Mouse (Mus musculus): ENCODE results near the gene Atmin. TPM values are rescaled to one million over a fixed set of nuclear protein-coding genes. Genes with fewer than 3 reads are reported as not detected.
A peak's percentile ranks its signal among the peaks of the same experiment; 100 is the strongest.

Gene Atmin
- polyA plus RNA-seq, 1 experiment from 2014 or later, result 6.1 TPM

DNA sequence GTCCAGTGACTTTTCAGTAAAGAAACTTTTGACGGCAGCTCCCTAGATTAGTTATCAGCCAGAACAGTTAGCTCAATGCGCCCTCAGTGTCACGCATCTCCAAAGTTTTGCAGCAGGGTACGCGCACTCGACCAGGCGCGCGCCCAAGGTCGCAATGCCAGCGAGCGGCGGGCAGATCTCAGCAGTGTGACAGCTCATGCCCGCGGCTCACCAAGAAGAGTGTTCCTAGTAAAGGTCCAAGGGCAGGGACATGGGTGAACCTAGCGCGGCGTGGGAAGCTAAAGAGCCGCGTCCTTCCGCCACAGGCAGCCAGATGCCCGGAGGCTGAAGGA is 22.2 kb upstream of the Atmin start:
- H3K9me3 ChIP-seq (ENCODE audit: control insufficient read depth, low read length), result no peaks in the 10 kb centered on the region
- H3K4me2 ChIP-seq (replicated peaks; ENCODE audit: low read depth), result peak overlapping the region; percentile 77
- peaks cover 3% of the 10 kb centered on the region; the same call in 1 of the 2 replicates for H3K4me1 ChIP-seq (replicated peaks; ENCODE audit: control insufficient read depth, insufficient read depth)
- ATAC-seq (ENCODE audit: low FRiP score, low TSS enrichment) (peak; percentile 65), DNase-seq (ENCODE audit: low spot score) (no peak)
- peak overlapping the region; percentile 78 for H3K9ac ChIP-seq (ENCODE audit: low read length)
- TF ChIP-seq CTCF (IDR thresholded peaks at IDR 0.05; ENCODE audit: low read depth) (no peak), EP300 (optimal IDR thresholded peaks at IDR 0.05) (no peak)
- no peaks in the 10 kb centered on the region for H3K36me3 ChIP-seq (ENCODE audit: control insufficient read depth, insufficient read depth, low read length)
- H3K27ac ChIP-seq (replicated peaks), result peak overlapping the region; percentile 83
- 0% methylated on average over 22 of the region's 22 CpGs for WGBS
- H3K4me3 ChIP-seq (ENCODE audit: low read depth, low read length), result peak overlapping the region; percentile 79
- no peaks in the 10 kb centered on the region for H3K27me3 ChIP-seq (ENCODE audit: control insufficient read depth, insufficient read depth, low read length)

DNA sequence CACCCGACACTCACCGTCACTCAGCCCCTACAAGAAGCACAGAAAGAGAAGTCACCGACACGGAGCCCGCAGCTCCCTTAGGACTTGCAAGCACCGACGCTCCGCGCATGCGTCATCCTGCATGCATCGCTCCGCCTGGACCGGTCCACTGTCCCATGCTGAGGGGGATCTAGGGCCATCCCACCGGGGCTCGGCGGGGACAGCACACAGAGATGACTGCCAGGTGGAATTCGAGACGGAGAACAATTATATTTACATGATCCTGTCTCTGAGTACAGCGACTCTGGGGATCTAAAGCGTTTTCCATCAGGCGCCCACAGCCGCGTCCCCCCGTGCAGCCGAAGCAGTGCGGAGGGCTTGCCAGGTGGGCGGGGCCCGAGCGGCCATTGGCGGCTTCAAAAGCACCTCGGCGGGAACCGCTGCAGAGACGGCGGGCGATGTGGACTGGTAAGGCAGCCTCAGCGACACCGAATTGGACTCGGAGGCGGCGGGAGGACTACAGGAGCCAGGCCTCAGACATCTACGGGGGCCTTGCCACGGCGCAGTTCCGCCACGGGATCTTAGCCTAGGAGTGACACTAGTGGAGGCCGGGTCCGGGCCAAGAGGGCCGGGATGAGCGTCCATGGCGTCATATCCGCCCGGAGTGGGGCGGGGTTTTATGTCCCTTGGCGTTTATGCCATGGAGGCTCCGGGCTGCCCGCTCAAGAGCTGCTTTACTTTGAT is 21.7 kb upstream of the Atmin start, which contains the start of the genes Cmc2 and Cenpn:
Gene Cmc2, minus strand, starts transcription at position 119 of the 723 bp plus-strand sequence.
Gene Cenpn, plus strand, starts transcription at position 394 of the 723 bp plus-strand sequence.
- DNase-seq (ENCODE audit: low spot score) (peak; percentile 95), ATAC-seq (ENCODE audit: low FRiP score, low TSS enrichment) (peak; percentile 96)
- H3K27ac ChIP-seq (replicated peaks), result peak within 1 kb of the TSS; percentile 83
- H3K27me3 ChIP-seq (ENCODE audit: control insufficient read depth, insufficient read depth, low read length), result no peaks in the 10 kb centered on the region
- peak within 1 kb of the TSS; percentile 79 for H3K4me3 ChIP-seq (ENCODE audit: low read depth, low read length)
- H3K9ac ChIP-seq (ENCODE audit: low read length), result peak within 1 kb of the TSS; percentile 78
- H3K4me2 ChIP-seq (replicated peaks; ENCODE audit: low read depth), result peak within 1 kb of the TSS; percentile 77
- TF ChIP-seq EP300 (optimal IDR thresholded peaks at IDR 0.05), result no peak
- no peak for TF ChIP-seq CTCF (IDR thresholded peaks at IDR 0.05; ENCODE audit: low read depth)
- peaks cover 3% of the 10 kb centered on the region; the same call in 1 of the 2 replicates for H3K4me1 ChIP-seq (replicated peaks; ENCODE audit: control insufficient read depth, insufficient read depth)
- H3K9me3 ChIP-seq (ENCODE audit: control insufficient read depth, low read length), result no peaks in the 10 kb centered on the region
- H3K36me3 ChIP-seq (ENCODE audit: control insufficient read depth, insufficient read depth, low read length), result no peaks in the 10 kb centered on the region
- WGBS, result under 1% methylated on average over 57 of the region's 57 CpGs

DNA sequence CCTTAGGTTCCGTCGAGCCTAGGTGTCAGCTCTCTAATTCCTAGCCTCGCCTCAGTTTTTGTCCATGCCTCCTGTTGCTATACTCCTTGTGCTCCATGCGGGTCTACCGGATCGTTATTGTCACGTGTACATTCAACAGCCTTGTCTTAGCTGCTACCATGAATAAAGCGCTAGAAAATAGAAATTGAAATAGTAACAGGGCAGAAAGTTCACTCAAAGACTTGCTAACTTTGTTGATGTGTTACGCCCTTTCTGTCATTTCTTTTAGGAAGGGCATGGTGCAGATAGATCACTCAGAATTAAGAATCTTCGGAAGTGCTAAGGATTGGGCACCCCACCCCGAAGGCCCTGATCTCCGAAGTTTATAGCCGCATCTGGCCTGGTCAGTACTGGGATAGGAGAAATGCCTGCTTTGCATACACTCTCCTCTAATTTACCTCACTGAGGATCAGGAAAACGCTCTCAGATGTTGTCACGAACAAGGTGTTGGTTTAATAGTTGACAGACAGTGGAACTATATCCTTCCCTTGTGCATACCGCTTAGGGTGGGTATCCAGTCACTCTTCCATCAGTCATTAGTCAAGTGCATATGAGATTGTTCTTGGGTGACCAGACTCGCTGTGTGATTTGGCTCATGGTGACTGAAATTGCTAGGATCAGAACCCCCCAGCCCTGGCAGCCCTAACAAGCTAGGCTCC is 21.0 kb upstream of the Atmin start:
- 26% methylated on average over 17 of the region's 17 CpGs for WGBS
- Histone ChIP-seq H3K4me1 (replicated peaks; ENCODE audit: control insufficient read depth, insufficient read depth) (peaks cover 3% of the 10 kb centered on the region; the same call in 1 of the 2 replicates), H3K9me3 (ENCODE audit: control insufficient read depth, low read length) (no peaks in the 10 kb centered on the region), H3K4me2 (replicated peaks; ENCODE audit: low read depth) (peak overlapping the region; percentile 77), H3K4me3 (ENCODE audit: low read depth, low read length) (peak overlapping the region; percentile 79), H3K27me3 (ENCODE audit: control insufficient read depth, insufficient read depth, low read length) (no peaks in the 10 kb centered on the region), H3K27ac (replicated peaks) (peak overlapping the region; percentile 83), H3K36me3 (ENCODE audit: control insufficient read depth, insufficient read depth, low read length) (no peaks in the 10 kb centered on the region), H3K9ac (ENCODE audit: low read length) (peak overlapping the region; percentile 78)
- ATAC-seq (ENCODE audit: low FRiP score, low TSS enrichment), result no peak
- DNase-seq (ENCODE audit: low spot score), result no peak
- no peak for TF ChIP-seq CTCF (IDR thresholded peaks at IDR 0.05; ENCODE audit: low read depth)
- TF ChIP-seq EP300 (optimal IDR thresholded peaks at IDR 0.05), result no peak

DNA sequence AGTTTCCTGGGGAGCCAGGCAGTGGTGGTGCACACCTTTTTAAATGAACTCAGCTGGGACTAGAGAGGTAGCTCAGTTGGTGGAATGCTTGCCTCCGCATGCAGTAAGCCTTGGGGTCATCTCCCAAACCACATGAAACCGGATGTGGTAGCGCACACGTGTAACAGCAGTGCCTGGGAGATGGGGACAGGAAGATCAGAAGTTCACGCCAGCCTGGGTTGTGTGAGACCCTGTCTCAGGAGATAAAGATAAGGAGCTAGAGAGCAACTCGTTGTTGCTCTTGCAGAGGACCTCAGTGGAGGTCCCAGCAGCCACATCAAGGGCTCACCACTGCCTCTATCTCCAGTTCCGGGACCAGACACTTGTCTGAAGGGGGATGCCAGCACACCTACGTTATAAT is 19.7 kb upstream of the Atmin start:
- H3K9me3 ChIP-seq (ENCODE audit: control insufficient read depth, low read length), result no peaks in the 10 kb centered on the region
- no peak for TF ChIP-seq CTCF (IDR thresholded peaks at IDR 0.05; ENCODE audit: low read depth)
- TF ChIP-seq EP300 (optimal IDR thresholded peaks at IDR 0.05), result no peak
- H3K36me3 ChIP-seq (ENCODE audit: control insufficient read depth, insufficient read depth, low read length), result no peaks in the 10 kb centered on the region
- WGBS, result 90% methylated on average over 8 of the region's 8 CpGs
- H3K4me2 ChIP-seq (replicated peaks; ENCODE audit: low read depth), result no peak overlapping the region
- no peak overlapping the region for H3K4me3 ChIP-seq (ENCODE audit: low read depth, low read length)
- no peaks in the 10 kb centered on the region for H3K27me3 ChIP-seq (ENCODE audit: control insufficient read depth, insufficient read depth, low read length)
- no peak overlapping the region; the same call in 1 of the 2 replicates for H3K9ac ChIP-seq (ENCODE audit: low read length)
- no peak for DNase-seq (ENCODE audit: low spot score)
- H3K4me1 ChIP-seq (replicated peaks; ENCODE audit: control insufficient read depth, insufficient read depth), result peaks cover 3% of the 10 kb centered on the region; the same call in 1 of the 2 replicates
- H3K27ac ChIP-seq (replicated peaks), result no peak overlapping the region
- no peak for ATAC-seq (ENCODE audit: low FRiP score, low TSS enrichment)

DNA sequence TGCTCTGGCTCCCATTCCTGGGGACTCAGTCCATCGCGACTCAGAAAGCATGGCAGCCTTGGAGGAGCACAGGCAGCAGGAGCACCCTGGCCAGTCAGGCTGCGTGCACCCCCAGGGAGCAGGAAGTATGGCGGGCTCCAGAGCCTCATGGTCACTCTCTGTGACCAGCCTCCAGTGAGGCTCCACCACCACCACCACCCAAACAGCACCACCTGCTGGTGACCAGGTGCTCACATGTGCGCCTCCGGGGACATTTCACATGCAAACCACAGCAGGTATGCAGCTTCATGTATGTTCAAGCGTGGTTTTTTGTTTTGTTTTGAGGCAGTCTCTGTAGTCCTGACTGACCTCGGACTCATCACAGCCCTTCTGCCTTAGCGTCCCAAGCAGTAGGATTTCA is 15.3 kb upstream of the Atmin start:
- TF ChIP-seq EP300 (optimal IDR thresholded peaks at IDR 0.05), result no peak
- TF ChIP-seq CTCF (IDR thresholded peaks at IDR 0.05; ENCODE audit: low read depth), result peak; percentile 74
- Histone ChIP-seq H3K4me2 (replicated peaks; ENCODE audit: low read depth) (no peak overlapping the region), H3K27me3 (ENCODE audit: control insufficient read depth, insufficient read depth, low read length) (no peaks in the 10 kb centered on the region), H3K4me3 (ENCODE audit: low read depth, low read length) (no peak overlapping the region), H3K9me3 (ENCODE audit: control insufficient read depth, low read length) (no peaks in the 10 kb centered on the region), H3K36me3 (ENCODE audit: control insufficient read depth, insufficient read depth, low read length) (peaks cover 4% of the 10 kb centered on the region; the same call in 1 of the 2 replicates), H3K9ac (ENCODE audit: low read length) (no peak overlapping the region), H3K4me1 (replicated peaks; ENCODE audit: control insufficient read depth, insufficient read depth) (no peaks in the 10 kb centered on the region), H3K27ac (replicated peaks) (no peak overlapping the region)
- peak; percentile 60; the same call in 1 of the 2 replicates for ATAC-seq (ENCODE audit: low FRiP score, low TSS enrichment)
- peak; percentile 57 for DNase-seq (ENCODE audit: low spot score)
- WGBS, result 78% methylated on average over 9 of the region's 9 CpGs

Measured in stomach, postnatal 0 days (tissue).